Mouse (Mus musculus) liver, adult 2 months (tissue): ENCODE data around the gene Mylk4.

Experiments used
- CTCF ChIP-seq: fragments of 200-500 bp; IDR thresholded peaks from 2 replicates; pipeline ENCODE4 v1.5.1; 2011; ENCODE audit warnings: low read depth, low read length, control low read depth
- POLR2A ChIP-seq: fragments of 200-500 bp; IDR thresholded peaks from 2 replicates; pipeline ENCODE4 v1.6.1; 2011; ENCODE audit warnings: low read length, control low read depth; ENCODE audit not compliant: insufficient read depth; ENCODE audit errors: extremely low read depth

DNA sequence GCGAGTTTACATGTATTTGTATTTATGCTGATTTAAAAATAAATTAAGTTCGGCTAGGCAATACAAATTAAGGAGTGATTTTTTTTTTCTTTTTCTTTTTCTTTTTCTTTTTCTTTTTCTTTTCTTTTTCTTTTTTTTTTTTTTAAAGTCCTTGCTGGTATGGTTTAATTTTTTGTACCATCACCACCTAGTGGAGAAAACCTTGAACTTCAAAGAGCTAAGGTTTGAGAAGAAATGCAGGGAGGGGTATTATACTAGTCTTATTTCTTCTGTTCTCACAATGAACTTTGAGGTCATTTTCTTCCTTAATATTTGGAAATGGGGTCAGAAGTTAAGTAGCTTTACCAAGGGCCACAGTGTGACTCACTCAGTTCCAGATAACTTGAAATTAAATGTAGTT, 15.4 kb upstream of the Mylk4 start:
- TF ChIP-seq POLR2A: no peak
- peak; percentile 33 for TF ChIP-seq CTCF
